Mouse (Mus musculus): ENCODE measurements at regions not wholly inside any gene's neighbourhood (a gene's known extent, or its start where the extent isn't known, plus 50 kb on each side); places are given as distances from the start of the nearest gene placed in this dataset.

- WGBS: 90% methylated on average over 11 of the region's 11 CpGs
- no peak overlapping the region for H3K4me2 ChIP-seq (ENCODE audit: low read length)
- no peak overlapping the region for H3K4me3 ChIP-seq (ENCODE audit: low read depth, low read length)
- H3K36me3 ChIP-seq (ENCODE audit: control insufficient read depth, insufficient read depth, low read length): no peaks in the 10 kb centered on the region
- H3K27ac ChIP-seq (ENCODE audit: low read length): no peak overlapping the region
- H3K27me3 ChIP-seq (ENCODE audit: control insufficient read depth, insufficient read depth, low read depth, low read length): no peaks in the 10 kb centered on the region
- no peak overlapping the region for H3K9ac ChIP-seq (ENCODE audit: low read depth, low read length)
- no peaks in the 10 kb centered on the region for H3K9me3 ChIP-seq (replicated peaks; ENCODE audit: control insufficient read depth, low read length, poor library complexity, severe bottlenecking)
- no peak for ATAC-seq
- peaks cover 5% of the 10 kb centered on the region for H3K4me1 ChIP-seq (ENCODE audit: control insufficient read depth, insufficient read depth, low read length)
Measured at GRCm38 (mm10) chr2:170652128-170652527, 50.3 kb upstream of the 4930470P17Rik start.

All from midbrain, embryonic 16.5 days (tissue).